Mouse (Mus musculus) thymus, postnatal 4 days (tissue): Measurements from ENCODE around the gene Nek5.
A peak's percentile ranks its signal among the peaks of the same experiment; 100 is the strongest.
"Not testable (repeated sequence)": the region's sequence is repeated elsewhere in the genome, so short reads cannot be mapped to it uniquely, and the experiment has no call there.

Experiments used
- DNase-seq: peaks from one replicate; pipeline ENCODE4 v3.0.0; 2021

Gene Nek5

DNA sequence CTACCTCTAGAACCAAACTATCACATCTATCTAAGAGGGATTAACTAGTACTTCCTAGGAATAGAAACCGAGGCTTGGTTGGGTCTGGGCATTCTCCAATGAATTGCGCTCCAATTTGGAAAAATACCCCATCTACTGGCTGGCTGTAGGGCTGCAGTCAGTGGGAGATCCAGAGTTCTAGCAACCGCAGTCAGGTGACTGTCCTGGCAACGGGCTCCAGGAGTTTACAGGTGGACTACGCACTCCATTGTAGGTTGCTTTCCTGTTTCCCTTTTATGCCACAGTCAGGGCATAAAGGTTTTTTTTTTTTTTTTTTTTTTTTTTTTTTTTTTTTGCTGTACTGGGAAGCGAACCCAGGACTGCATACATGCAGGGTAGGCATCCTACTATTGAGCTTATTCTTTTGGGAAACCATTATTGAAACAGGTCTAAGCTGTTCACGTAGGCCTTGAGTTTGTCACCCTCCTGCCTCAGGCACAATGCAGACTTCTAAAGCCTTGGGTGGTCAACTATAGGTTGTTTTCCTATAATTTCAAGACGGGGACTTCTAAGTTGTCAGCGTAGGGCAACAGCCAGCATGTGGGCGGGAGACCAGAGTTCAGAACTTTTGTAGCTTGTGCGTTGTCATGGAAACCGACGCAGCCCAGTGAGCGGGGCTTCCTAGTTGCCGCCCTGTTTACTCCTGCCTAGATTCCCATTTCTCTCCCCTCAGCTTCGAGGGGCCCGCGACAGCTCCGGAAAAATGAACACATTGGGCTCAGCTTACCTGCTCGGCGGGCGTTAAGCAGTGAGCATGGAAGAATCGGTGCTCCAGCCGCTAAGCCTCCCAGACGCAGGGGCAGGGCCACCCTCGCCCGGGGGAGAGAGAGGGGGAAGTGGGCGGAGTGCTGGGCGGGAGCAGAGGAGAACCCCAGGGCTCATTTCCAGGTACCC lies at the start of gene Nek5:
Nek5 (minus strand) TSS at position 834 of the 933 bp plus-strand sequence.
- peak; percentile 34 for DNase-seq

DNA sequence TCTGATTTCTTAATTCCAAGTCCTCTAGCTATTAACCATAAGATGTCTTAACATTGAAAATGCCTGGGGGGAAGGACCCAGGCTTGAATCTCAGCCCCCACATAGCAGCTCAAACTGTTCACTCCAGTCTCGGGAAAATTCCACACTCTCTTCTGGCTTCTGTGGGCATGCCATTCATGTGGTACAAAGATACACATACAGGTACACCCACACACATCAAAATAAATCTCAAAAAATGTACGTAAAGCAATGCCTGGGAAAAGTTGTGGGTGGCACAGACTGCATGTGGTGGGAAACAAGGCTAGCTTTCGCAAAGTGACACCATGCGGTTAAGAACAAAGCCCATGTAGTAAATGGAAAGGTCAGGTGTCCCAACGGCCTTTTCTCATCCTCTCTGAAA lies 44.3 kb upstream of the Nek5 start:
- no peak for DNase-seq

DNA sequence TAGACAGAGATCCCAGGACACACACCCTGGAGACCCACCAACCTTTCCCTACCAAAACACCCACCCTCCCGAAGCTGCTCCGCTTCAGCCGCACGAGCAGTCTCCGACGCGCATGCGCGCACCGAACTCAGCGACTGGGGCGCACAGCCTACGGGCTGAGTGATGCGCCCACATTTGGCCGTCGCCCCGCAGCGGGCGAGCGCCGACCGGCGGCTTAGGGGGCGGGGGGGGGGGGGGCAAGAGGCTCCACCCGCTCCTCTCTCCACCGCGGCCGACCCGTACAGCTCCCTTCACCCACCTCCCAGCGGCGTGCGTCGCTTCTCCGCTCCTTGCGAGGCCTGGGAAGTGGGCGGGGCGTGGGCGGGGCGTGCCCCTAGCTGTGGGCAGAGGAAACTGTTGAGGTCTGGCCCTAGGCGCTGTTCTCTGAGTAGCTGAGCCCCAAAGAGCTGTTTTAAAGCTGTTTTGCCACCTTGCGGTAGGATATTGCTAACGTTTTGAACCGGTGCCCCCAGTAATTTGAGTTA lies 41.3 kb upstream of the Nek5 start, which contains the start of gene Nek3:
Nek3 (minus strand) TSS at position 356 of the 524 bp plus-strand sequence.
- peak; percentile 92 for DNase-seq

DNA sequence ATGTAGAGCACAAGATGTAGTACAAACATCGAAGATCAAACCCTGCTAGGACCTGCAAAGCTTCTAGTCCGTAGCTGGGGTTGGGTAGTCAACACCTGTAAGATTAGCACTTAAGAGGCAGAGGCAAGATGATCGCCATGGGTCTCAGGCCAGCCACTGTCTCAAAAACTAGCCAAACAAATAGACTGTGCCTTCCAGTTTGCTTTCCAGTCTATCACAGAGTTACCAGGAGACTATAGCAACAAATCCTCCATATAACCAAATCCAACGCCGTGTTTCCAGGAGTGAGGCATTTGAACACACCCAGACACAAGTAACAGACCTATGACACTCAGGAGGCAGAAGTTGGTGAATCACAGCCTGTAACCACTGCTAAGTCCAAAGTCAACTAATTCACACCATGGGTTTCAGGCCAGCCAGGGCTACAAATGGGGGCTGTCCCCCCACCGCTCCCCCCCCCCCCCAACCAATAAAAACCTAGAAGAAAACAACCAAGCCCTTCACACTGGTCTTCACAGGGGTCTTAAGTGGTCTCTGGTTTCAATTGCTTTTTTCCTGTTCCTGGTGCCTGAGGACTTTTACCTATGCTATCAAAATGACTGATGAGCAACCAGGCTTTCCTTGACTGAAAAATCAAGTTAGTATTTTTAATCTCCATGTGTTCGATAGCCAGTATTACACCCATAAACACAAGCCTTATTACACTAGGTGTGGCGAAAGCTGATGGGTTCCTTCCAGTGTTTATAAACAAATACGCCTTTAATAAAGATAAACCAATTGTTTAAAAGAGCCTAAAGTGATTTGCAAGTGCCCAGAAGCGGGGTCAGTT lies 40.6 kb upstream of the Nek5 start:
- no peak for DNase-seq

DNA sequence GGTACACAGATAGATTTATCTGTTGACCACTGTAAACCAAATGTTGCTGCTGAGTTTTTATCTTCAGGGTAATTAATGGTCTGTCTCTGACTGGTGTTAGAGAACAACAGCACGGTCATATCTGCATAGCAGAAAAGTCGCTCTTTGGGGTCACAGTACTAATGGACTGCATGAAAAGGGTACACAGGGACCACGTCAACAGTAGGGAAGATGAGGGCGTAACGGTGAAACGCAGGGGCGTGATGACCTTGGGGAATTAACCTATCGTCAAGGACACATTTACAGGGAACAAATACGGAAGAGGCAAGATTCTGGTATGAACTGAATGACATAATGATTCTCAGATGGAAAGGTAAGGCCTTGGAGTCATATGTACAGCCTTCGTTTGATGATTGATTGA lies 39.6 kb upstream of the Nek5 start:
- no peak for DNase-seq

DNA sequence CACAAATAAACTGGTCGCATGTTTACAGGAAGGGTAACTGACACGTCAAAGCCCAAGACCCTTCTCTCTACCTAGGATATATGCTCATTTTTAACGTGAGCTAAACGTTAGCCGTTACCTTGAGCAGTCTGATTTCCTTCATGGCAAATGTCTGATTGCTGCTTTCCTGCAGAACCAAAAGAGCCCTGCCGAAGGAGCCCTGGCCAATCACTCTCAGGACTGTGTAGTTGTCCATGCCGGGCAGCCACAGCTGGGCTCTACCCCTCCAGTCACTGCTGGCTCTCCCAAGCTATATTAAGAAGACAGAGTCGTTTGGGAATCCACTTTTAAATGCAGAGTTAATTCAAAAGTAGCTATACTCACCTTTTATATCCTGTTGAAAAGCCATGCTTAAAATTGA lies 37.4 kb upstream of the Nek5 start:
- DNase-seq: no peak

DNA sequence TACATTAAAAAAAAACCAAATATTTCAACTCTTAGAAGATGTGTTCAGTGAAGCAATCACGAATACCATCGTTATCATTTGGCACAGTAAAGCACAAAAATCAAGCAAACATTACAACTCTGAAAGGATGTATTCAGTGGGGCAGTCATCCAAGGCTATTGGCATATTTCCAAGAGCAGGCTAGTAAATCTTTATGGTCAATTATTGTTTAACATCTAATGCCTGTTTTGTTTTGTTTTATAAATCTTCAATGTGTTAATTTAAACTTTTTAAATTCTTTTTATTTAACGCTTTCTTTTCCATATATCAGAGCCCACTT lies 25.5 kb upstream of the Nek5 start:
- no peak for DNase-seq

DNA sequence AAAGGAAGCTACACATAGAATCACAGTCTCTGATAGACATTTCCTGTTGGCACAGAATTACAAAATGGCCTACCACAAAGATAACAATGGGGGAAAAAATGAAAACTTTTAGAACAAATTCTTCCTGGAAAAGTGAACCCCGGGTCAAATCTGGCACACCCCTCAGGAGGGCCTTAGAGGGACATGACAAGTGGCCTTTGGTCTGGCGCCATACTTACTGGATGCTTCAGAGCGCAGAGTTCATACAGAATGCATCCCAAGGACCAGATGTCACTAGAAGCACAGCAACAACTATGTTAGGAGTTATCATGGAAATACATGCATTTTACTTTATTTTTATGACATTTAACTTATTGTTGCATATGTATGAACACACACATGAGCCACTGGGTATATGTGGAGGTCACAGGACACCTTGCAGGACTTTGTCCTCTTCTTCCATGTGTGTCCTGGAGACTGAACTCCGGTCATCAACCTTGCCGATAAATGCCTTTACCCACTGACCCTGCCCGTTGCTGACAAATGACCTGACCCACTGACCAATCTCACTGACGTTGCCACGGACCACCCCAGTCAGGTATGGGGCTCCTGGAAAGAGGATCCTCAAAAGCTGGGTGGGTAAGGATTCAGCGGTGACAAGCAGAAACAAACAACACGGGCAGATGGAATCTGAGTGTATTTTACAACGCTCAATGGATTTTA lies 24.9 kb upstream of the Nek5 start:
- no peak for DNase-seq

DNA sequence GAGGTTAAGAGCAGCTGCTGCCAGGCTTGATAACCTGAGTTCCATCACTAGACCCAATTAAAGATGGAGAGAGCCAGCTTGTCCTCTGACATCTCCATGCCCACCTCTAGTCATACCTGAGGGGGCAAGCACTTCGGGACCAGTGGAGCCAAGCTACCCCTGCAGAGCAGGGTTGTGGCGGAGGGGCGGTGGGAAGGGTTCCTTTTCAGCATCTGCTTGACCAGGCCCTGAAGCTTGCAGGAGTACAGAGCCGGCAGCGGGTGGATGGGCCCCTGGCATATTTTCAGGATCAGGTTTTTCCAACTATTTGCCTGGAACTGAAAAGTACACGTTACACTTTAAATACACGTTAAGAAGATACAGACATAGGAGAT lies 23.5 kb upstream of the Nek5 start:
- no peak for DNase-seq

DNA sequence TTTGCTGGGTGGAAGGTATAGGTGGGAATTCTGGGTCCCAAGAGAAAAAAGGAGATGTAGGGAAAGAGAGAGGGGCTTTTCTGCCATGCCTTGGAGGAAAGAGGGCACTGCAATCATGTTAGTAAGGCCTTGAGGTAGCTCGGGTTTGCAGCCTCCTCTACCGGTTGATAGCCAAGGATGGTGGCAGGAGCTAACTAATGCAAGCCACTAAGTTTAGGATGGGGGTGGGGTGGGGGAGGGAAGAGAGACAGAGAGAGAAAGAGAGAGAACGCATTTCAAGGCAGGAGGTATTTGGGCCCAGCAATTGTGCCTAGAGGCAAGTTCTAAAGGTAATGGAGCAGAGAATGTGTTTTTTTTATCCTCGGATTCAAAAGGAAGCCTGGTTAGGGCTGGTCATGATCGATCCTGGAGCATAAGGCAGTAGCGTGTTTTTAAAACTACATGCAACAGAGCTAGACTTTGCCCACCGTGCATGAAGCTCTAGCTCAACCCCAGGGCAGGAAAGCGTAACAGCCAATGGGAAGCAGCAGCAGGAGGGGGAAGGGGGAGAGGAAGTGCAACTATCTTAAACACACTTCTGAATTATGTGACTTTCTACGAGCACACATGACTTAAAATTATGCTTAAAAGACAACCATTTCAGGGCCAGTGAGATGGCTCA lies 23.0 kb upstream of the Nek5 start:
- DNase-seq: no peak

DNA sequence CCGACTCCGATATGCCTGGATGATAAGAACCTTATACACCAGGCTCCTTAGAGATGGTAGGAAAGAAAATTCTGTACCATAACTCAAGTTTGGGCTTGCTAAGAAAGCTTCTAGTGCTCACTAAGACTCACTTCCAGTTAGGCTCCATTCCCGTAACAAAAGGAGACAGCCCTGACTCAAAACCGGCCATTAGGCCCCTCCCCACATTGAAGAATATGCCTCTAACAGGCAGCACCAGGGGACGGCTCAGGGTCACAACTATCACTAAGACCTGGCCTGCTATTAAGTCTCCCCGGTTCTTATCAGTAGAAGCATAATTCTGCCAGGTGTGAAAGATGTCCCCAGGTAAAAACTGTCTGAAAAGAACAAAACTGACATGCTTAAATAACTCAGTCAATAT lies 21.0 kb upstream of the Nek5 start:
- no peak for DNase-seq

DNA sequence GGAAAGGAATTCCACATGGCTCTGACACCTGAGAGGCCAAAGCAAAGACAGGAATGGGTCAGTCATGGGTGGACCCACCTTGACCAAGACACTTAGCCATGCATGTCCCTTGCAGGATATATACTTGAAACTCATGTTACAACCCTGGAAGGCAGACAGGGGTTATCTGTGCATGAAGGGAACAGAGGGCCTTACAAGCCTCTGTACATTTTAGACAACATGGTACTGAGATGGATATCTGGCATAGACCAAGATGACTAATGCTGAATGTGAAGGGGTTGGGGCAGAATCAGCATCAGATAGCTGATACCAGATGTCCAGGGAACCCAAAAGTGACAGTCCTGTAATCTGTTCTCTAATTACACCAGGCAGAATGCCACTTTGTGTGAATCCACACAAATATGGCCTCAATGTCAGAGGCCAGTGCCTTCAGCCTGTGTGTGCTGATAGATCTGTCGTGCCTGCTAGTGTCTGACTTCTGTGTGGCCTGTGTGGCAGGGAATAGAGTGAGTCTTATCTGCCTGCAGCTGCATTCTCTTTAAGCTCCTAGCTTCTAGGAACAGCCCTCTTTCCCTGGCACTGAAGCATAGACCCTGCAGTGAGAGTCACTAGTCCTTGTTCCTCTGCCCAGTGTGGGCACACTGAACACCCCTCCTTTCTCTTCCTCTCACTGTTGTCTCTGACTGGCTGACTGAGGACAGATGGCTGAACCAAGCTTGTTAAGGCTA lies 19.1 kb upstream of the Nek5 start:
- DNase-seq: no peak

DNA sequence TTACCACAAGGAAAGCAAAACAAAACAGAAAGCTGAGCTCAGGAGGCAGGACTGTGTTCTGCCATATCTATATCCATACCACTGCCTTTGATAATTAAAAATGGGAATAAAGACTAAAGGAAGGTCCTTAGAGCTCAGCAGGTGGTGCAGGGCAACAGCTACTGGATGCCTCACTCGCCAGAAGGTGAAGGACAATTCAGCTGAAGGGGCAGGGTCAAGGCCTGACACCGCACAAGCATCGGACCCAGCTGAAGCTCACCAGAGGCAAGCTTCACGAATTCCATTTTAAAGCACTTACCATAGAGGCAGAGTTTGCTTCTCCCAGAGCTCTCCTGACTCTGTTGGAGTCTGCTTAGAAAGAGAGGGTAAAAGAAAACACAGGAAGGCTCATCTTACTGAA lies 17.7 kb upstream of the Nek5 start:
- no peak for DNase-seq

DNA sequence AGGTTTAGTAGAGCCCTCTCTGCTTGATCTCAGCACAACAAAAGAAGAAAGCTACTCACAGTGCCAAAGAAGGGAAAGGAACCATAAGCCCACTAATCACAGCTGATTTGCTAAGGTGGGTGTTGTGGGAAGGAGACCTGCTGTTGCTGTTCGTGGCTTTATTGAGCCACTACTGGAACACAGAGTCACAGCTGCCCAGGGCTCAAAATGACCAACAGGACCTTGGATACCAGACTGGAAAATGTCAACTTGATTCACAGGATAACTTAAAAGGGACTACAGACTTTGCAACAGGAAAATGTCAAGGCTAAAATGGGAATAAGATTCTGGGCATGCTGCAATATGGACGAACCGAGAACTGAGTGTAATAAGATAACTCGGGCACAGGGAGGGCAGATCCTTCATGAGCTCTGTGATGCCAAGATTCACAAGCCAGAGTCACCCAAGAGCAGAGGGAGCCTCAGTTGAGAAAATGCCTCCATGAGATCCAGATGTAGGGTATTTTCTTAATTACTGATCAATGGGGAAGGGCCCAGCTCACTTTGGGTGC lies 17.1 kb upstream of the Nek5 start:
- no peak for DNase-seq

DNA sequence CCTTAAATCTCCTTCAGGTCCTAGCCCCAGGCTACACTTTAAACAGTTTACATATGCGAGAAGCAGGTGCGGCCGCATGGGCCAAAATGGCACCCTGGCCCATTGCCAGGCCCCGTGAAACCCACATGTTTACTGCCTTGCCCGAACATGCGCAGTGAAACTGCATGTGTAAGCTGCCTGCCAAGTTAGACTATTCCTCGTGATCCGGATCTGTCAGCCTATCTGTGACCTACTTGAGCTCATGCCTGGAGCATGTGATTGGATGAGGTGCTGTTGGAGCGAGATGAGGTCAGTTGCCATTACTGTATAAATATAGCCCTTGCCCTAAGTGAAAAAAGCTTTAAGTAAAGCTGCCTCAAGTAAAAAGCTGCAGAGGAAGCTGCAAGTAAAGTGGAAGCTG lies 11.6 kb upstream of the Nek5 start:
- DNase-seq: not testable (repeated sequence)

DNA sequence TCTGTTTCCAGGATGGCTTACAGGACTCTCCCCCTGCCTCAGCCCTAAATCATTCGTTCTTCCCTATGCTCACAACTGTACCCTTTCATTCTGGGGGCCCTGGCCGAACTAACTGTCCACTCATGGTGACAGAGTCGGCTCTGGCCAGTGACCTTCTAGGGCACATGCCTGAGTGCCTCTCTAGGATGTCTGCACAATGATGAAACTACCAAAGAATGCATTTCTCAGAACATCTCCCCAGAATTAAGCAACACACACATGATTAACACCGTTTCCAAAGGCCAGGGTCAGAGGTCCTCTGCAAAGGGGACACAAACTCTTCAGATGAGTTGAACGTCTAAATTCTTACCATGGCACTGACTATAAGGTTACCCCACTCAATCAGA lies 9.9 kb upstream of the Nek5 start:
- DNase-seq: no peak

DNA sequence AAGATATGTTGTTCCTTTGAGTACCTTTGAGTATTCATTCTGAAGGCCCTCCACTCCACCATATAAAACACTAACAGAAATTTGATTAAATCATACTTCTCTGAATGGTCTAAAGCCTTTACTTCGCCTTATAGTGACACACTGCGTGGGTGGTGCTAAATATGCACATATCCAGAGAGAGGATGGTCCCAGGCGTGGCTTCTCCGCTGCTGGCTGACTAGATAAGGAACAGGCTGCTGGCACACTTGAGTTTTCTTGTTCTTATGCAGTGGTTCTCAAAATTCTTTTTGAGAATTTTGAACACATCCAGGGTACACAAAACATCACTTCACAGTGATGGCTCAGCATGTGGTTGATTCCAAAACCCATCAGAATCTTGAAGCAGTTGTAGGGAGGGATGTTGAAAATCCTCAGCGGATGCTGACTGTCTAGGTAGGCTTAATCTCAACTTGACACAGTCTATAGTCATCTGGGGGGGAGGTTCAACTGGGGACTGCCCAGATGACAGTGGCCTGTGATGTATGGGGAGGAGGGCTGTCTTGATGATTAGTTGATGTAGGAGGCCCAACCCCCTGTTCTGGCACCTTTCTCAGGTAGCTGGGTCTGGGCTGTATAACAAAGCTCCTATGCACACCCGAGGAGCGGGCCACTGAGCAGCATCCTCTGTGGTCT lies 9.4 kb upstream of the Nek5 start:
- DNase-seq: no peak

DNA sequence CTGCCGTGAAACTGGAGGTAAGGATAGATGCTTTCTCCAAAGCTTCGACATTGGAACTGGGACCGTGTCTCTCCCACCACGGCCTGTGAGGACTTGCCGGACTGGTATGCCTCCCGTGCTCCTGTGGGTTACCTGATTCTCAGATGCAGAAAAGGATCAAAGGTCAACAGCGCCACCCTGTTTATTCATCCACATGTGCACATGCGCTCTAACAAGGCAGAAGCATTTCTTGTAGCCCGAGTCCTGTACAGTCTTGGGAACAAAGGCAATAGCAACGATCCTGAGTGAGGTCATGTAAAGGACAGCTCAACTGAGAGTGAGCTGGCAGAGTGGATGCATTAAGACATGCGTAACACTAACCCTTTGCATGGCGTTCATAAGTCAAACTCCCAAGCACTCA lies 7.2 kb upstream of the Nek5 start:
- no peak for DNase-seq

DNA sequence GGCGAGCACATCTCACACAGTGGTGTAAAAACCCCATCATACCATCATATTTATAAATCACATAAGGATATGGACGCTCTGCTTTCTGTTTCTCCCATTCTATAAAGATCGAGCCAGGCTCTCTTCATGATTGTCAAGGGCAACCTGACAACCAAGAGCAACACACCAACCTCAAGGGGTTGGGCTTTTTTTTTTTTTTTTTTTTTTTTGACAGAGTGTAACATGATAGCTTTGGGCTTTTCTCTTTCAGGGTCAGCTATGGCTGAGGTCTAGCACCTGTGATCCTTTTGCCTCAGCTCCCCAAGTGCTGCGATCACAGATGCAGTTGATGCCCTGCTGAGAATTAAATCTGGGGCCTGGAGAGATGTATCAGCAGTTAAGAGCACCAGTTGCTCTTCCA lies 17.8 kb downstream of the Nek5 start:
- DNase-seq: no peak

DNA sequence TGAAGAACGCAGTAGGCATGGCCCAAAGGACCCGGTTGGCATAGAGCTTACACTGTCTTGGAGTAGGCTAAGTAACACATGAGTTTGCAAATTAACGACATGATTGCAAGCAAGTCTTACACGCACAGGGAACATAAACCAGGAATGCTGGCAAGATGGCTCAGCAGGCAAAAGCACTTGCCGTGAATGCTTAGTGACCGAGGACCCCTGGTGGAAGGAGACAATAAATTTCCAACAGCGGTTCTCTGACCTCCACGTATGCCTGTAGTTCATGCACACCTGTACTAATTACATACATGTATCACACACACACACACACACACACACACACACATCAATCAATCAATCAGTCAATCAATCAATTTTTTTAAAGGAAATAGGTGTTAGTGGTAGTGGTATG lies 33.3 kb downstream of the Nek5 start:
- peak; percentile 9 for DNase-seq

DNA sequence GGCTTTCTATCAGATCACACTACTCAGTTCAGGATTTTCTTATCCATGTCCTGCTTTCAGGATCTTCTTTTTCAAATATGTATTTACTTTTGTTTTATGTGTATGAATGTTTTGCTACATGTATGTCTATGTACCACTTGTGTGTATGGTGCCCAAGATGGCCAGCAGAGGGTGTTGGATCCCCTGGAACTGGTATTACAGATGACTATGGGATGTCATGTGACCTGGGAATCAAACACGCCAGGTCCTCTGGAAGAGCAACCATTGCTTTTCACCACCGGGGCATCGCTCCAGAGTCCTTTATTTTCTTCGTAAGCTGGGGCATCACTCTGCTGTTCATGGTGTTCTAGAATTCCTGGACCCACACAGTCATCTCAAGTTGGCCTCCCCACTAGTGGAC lies 35.6 kb downstream of the Nek5 start:
- no peak for DNase-seq
